Mouse (Mus musculus): ENCODE data around the gene Gtf2f1.

Gtf2f1 gene

GRCm38 (mm10) chr17:57001228-57001627 lies 9.9 kb downstream of the Gtf2f1 start:
- no peak for DNase-seq

GRCm38 (mm10) chr17:56999968-57000609 lies 11.0 kb downstream of the Gtf2f1 start, which contains the start of gene Pspn:
Gene Pspn (minus strand): TSS chr17:57000018.
- no peak for DNase-seq

- no peak for DNase-seq
Observed at GRCm38 (mm10) chr17:56999414-56999813, 11.7 kb downstream of the Gtf2f1 start.

- peak; percentile 99 for DNase-seq
Observed at GRCm38 (mm10) chr17:56997029-56997667, 13.9 kb downstream of the Gtf2f1 start, which contains the start of gene Alkbh7. Gene Alkbh7 (plus strand): TSS chr17:56997339.

- no peak for DNase-seq
Observed at GRCm38 (mm10) chr17:56996506-56996905, 14.6 kb downstream of the Gtf2f1 start.

DNA sequence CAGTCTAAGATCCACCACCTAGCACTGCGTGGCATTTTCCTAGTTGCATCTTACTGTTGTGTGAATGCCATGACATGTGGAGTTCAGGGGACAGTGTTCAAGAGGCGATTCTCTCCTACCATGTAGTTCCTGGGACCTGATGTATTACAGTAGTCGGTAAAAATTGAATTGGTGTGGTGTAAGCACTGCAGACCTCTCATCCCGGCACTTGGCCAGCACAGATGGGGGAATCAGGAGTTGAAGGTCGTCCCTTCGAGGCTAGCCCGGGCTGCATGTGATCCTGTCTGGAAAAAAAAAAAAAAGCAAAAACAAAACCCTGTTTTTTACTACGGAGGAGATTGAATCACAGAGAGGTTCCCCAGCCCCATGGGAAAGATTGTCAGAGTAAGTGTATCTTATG lies 16.0 kb downstream of the Gtf2f1 start:
- DNase-seq: no peak

DNA sequence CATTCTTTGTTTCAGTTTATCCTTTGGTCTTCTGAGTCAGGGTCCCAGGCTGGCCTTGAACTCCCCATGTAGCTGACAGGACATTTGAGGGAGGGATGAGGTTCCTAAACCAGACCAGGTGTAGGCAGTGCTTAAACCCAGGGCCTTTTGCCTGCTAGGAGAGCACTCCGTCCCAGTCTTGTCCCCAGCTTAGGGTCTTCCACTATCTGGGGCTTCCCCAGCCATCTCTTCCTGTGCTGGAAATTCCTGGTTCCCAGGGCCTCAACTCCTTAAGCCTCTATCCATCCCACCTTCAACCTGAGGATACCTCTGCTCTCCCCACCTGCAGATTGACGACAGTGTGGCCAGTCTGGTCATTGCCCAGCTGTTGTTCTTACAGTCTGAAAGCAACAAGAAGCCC lies 20.1 kb downstream of the Gtf2f1 start:
- no peak for DNase-seq

GRCm38 (mm10) chr17:56990115-56990746 lies 20.9 kb downstream of the Gtf2f1 start, which contains the start of gene Clpp:
Gene Clpp (plus strand): TSS chr17:56990305.
- DNase-seq: peak; percentile 98

- DNase-seq: peak; percentile 87
Observed at GRCm38 (mm10) chr17:56989467-56990114, 21.5 kb downstream of the Gtf2f1 start.

GRCm38 (mm10) chr17:56988921-56989430 lies 22.1 kb downstream of the Gtf2f1 start:
- no peak for DNase-seq

DNA sequence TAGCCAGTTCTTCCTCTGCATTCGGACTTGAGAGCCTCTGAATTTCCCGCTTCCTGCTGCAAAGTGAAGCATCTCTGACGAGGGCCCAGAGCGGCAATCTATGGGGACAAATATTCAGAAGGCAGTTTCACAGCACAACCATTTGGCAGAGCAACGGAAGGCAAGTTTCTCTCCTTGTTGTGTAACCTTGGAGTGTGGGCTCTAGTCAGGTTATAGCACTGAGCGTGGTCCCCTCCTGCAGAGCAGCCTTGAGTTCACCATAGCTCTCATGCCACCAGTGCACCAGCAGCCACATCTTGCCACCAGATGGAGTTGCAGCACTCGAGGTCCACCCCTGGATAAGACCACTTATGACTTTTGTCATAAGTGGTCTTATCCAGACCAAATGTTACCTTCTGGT lies 22.6 kb downstream of the Gtf2f1 start:
- DNase-seq: no peak

- DNase-seq: no peak
Observed at GRCm38 (mm10) chr17:56986105-56986805, 24.8 kb downstream of the Gtf2f1 start.

GRCm38 (mm10) chr17:56985656-56986055 lies 25.4 kb downstream of the Gtf2f1 start:
- no peak for DNase-seq

- no peak for DNase-seq
Observed at GRCm38 (mm10) chr17:56984886-56985285, 26.2 kb downstream of the Gtf2f1 start.

GRCm38 (mm10) chr17:56982013-56982412 lies 29.1 kb downstream of the Gtf2f1 start, which contains the start of gene Acer1:
Gene Acer1 (minus strand): TSS chr17:56982126.
- no peak for DNase-seq

- DNase-seq: no peak
Observed at GRCm38 (mm10) chr17:56981049-56981448, 30.0 kb downstream of the Gtf2f1 start.

DNA sequence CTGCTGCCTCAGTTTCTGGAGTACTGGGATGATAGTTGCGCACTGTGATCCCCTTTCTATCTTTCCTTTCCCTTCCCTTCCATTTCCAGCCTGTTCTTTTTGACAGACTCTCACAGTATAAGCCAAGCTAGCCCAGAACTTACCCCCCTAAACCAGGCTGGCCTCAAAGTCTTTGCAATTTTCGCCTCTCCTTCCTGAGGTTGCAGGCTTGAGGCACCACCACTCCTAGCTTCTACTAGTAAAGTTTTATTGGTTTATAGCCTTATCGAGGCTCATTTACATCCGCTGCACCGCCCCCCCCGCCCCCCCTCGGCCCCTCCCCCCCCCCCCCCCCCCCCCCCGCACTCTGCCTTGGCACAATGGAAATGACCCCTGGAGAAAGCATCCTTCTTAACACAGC lies 31.6 kb downstream of the Gtf2f1 start:
- DNase-seq: no peak

DNA sequence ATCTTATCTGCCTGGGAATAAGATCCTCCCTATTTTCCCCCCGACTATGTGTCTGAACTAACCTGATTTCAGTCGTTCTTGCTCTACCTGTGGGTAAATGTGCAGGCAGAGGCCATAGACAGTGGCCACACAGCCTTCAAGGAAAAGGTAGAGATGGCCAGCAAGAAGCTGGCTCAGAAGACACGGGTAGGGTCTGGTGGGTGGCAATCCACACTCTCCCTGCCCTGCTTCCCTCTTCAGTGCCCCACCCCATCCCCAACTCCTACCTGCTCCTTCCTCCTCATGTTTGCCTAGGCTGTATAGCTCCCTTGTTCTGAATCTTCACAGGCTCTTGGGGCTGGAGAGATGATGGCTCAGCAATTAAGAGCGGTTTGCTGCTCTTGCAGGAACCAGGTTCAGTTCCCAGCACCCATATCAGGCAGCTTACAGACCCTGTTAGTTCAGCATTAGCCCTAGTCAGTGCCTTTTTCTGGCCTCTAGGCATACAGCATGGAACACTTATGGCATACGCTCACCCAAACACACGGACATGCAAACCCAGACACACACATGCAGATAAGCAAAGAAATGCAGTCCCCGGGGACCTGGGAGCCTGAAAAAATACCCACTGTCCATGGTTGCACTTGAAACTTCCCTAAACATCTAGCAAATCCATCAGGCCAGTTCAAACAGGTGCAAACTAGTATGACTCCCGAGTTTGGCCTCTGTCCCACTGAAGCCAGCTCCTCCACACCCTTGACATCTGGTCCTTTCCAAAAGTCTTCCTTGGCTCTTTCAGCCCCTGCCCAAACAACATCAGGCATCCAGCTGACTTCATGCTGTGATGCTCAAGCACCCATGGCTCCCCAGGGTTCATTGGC lies 34.3 kb downstream of the Gtf2f1 start:
- no peak for DNase-seq

DNA sequence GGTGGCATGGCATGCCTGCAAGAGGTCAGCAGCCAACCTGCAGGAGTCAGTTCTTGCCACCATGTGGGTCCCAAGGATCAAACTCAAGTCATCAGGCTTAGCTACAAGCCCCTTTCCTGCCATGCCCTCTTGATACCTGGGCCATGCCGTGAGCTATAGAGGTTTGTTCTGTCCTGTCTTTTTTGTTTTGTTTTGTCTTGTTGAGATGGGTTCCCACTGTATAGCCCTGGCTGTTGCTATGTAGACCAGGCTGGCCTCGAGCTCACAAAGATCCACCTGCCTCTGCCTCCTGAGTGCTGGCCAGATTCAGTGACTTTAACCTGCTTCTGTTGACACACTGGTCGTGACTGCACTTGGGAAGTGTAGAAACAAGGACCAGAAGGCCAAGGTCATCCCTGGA lies 35.7 kb downstream of the Gtf2f1 start:
- DNase-seq: no peak

GRCm38 (mm10) chr17:56974708-56975240 lies 36.3 kb downstream of the Gtf2f1 start:
- DNase-seq: no peak

Data from lung, postnatal 10 days (tissue).